Mouse (Mus musculus): ENCODE data around the gene Sqstm1. TPM values are rescaled to one million over a fixed set of nuclear protein-coding genes. Genes with fewer than 3 reads are reported as not detected.

Sqstm1 gene
- polyA plus RNA-seq, 1 experiment from 2014 or later, result 809 TPM

- Histone ChIP-seq H3K4me3 (ENCODE audit: inconsistent target) (peak overlapping the region; percentile 68), H3K36me3 (ENCODE audit: inconsistent target) (no peaks in the 10 kb centered on the region), H3K27ac (peak overlapping the region; percentile 90), H3K79me2 (ENCODE audit: inconsistent target) (peaks cover 83% of the 10 kb centered on the region)
- WGBS (ENCODE audit: missing documents), result under 1% methylated on average over 67 of the region's 70 CpGs
These were observed 14.3 kb upstream of the Sqstm1 start for GRCm38 (mm10) chr11:50224671-50225530.

DNA sequence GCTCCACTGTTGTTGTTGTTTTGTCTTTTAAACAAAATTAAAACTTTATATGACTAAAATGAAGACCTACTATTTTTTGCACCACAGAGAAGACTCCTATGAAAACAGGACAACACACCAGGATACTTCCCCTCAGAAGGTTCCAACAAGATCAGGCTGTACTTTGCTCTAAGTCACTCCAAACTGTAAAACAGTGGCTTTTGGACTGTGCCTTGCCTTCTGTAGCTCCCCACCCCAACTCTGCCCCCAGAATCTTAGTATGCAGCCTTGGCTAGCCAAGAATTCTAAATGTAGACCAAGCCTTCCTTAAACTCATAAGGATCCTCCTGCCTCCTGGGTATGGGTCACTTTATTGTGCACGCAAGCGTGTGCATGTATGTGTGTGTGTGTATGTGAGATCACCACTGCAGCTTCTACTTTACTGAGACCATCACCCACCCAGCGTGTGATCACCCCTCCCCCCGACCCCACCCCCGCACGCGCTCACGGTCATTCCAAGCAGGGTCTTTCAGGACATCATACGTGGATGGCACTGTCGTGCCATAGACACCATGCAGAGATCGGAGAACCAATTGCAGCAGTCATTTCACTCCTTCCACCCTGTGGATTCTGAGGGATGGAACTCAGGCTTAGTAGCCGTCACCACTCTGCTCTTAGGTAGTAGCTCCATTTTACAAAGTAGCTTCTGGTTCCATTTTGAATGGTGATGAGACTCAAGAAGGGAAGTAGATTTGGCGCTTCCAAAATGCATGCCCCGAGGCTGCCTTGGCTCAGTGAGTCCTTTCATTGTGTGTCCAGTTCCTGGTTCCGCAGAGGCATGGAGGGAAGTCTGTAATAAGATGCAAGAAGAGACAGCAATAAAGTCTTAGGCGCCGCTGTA lies 13.4 kb upstream of the Sqstm1 start:
- WGBS (ENCODE audit: missing documents), result 6% methylated on average over 16 of the region's 17 CpGs
- H3K4me3 ChIP-seq (ENCODE audit: inconsistent target), result peak overlapping the region; percentile 68
- no peaks in the 10 kb centered on the region for H3K36me3 ChIP-seq (ENCODE audit: inconsistent target)
- peak overlapping the region; percentile 90 for H3K27ac ChIP-seq
- H3K79me2 ChIP-seq (ENCODE audit: inconsistent target), result peaks cover 83% of the 10 kb centered on the region

- 80% methylated on average over 7 of the region's 7 CpGs for WGBS (ENCODE audit: missing documents)
- Histone ChIP-seq H3K36me3 (ENCODE audit: inconsistent target) (no peaks in the 10 kb centered on the region), H3K79me2 (ENCODE audit: inconsistent target) (peaks cover 83% of the 10 kb centered on the region), H3K4me3 (ENCODE audit: inconsistent target) (peak overlapping the region; percentile 68), H3K27ac (peak overlapping the region; percentile 90)
These were observed 12.1 kb upstream of the Sqstm1 start for GRCm38 (mm10) chr11:50222559-50223276.

DNA sequence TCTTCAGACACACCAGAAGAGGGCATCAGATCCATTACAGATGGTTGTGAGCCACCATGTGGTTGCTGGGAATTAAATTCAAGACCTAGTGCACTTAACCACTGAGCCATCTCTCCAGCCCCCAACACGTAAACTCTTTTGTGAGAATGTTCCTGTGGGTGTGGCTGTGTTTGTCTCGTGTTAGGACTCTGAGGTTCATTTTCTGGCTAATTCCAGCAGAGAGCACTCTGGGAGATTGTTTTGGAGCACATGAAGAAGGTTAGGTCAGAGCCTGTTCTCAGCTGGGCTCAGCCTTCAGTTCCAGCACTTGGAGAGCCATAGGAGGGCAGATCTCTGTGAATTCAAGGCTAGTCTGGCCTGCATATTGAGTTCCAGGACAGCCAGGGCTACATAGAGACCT lies 9.2 kb upstream of the Sqstm1 start:
- no peaks in the 10 kb centered on the region for H3K36me3 ChIP-seq (ENCODE audit: inconsistent target)
- no peak overlapping the region for H3K4me3 ChIP-seq (ENCODE audit: inconsistent target)
- no peak overlapping the region for H3K27ac ChIP-seq
- H3K79me2 ChIP-seq (ENCODE audit: inconsistent target), result peaks cover 64% of the 10 kb centered on the region
- WGBS (ENCODE audit: missing documents), result 75% methylated on average over 2 of the region's 2 CpGs

DNA sequence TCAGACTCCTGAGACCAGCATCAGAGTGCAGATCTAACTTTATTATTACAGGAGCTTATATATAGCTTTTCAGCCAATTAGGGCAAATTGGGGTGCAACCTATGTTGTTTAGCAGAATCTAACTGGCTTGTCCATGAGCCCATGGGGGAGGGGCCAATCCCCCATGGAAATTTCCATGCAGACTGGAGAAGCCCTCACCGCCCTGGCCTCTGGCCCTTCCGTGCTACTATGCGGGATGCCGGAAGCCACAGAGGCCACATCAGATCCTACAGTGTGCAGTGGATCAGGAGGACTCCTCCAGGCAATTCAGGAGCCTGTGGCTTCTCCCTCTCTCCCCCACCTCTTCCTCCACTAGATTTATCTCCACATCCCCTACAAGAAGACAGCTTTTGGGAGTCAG lies 7.2 kb upstream of the Sqstm1 start:
- H3K36me3 ChIP-seq (ENCODE audit: inconsistent target), result no peaks in the 10 kb centered on the region
- H3K27ac ChIP-seq, result no peak overlapping the region
- H3K4me3 ChIP-seq (ENCODE audit: inconsistent target), result no peak overlapping the region
- WGBS (ENCODE audit: missing documents), result 93% methylated on average over 4 of the region's 4 CpGs
- peaks cover 54% of the 10 kb centered on the region for H3K79me2 ChIP-seq (ENCODE audit: inconsistent target)

DNA sequence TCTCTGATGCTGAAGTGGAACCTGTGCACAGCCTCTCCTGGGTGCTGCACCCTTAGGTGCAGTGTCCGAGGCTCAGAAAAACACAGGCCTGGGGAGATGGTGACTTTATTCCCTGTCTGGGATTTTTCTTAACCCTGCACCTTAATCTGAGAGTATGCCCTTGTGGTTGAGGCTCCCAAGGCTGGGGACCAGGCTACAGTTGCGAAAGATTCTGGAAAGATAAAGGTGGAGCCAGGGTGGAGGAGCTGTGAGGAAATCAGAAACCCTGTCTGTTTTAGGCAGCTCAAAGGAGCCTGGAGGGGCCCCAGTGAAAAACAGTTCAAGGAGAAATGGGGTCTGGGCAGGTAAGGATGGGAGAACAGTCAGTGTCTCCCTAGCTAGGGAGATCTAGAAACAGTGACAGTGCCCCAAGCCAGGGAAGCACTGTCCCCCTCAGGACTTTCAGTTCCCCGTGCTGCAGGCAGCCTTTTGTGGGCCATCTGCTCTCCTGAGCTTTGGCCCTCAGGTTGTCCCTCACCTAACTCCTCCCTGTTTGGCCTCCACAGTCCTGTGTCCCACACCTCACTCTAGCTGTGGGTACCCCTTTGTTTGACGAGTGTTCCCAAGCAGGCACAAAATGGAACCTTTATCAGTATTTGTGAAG lies 6.2 kb upstream of the Sqstm1 start:
- Histone ChIP-seq H3K79me2 (ENCODE audit: inconsistent target) (peaks cover 45% of the 10 kb centered on the region), H3K36me3 (ENCODE audit: inconsistent target) (no peaks in the 10 kb centered on the region), H3K4me3 (ENCODE audit: inconsistent target) (no peak overlapping the region), H3K27ac (no peak overlapping the region)
- WGBS (ENCODE audit: missing documents), result 75% methylated on average over 3 of the region's 4 CpGs

DNA sequence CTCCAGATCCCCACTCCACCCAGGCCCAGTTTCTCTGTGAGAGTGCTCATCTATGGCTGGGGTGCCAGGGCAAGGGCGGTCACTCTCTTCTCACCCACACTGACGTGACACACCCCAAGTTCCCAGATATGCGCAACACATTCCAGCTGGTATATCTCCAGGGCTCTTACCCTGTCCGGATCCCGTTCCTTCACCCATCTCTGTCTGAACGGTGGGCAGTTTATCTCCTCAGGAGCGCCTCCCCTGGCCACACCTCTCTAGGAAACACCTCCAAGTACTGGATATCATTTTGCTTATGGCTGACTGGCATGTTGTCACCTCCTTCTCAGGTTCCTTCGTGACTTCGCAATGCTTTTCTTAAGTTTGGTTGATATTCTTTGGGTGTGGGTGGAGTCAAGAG lies 5.0 kb upstream of the Sqstm1 start:
- no peak overlapping the region for H3K4me3 ChIP-seq (ENCODE audit: inconsistent target)

DNA sequence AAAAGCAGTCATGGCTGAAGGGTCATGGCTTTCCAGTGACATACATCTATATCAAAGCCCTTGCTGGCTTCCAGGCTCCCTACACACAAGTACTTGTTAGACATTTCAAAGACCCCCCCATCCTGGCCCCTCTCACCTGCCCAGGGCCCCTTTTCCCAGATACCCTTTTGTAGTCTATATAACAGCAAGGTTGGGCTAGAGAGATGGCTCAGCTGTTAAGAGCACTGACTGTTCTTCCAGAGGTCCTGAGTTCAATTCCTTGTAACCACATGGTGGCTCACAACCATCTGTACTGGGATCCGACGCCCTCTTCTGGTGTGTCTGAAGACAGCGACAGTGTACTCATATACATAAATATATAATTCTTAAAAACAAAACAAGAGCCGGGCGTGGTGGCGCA lies 4.0 kb upstream of the Sqstm1 start:
- H3K4me3 ChIP-seq (ENCODE audit: inconsistent target), result no peak overlapping the region

More for the DNA sequence above, 5.0 kb upstream of the Sqstm1 start:
- 92% methylated on average over 9 of the region's 9 CpGs for WGBS (ENCODE audit: missing documents)
- Histone ChIP-seq H3K27ac (no peak overlapping the region), H3K79me2 (ENCODE audit: inconsistent target) (peaks cover 41% of the 10 kb centered on the region), H3K36me3 (ENCODE audit: inconsistent target) (no peaks in the 10 kb centered on the region)

DNA sequence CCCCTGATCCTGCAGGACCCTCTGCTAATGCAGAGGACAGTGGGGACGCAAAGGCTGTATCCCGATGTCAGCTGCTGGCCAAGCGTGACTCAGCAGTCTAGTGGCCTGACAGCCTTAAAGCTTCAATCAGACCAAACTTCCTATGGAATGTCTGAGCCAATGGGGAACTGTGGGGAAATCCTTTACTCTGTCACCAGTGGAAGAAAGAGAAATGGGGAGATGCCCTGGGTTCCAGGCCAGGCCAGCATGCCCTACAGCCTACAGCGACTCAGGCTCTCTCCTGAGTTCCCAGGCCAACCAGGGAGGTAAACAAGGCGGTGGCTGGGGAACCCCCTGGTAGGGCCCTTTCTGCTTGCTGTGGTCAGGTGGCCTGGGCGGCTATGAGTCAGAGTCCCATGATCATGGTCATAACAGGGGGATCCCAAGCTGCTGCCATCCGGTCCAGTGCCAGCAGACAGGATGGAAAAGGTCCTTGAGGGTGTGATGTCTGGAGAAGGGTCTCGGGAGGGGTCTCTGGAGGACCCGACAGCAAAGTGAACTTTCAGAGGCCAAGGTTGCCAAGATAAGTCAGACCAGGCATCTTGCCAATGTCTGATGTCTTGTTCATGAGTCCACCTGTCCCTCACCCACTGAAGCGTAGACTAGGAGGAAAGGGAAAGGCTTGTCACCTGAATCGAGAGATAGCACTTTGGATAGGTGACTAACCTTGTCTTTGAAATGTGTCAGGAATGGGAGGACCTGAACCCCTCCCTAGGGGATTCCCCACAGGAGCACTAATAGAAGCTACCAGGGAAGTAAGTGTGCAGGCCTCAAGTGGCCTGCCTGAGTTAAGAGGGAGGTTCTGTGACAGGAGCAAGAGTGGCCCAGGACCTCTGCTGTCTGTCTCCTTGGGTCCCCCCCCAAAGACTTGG lies 2.5 kb upstream of the Sqstm1 start:
- H3K4me3 ChIP-seq (ENCODE audit: inconsistent target), result no peak overlapping the region
- WGBS (ENCODE audit: missing documents), result 31% methylated on average over 11 of the region's 11 CpGs
- H3K36me3 ChIP-seq (ENCODE audit: inconsistent target), result peaks cover 2% of the 10 kb centered on the region; the same call in 1 of the 2 replicates
- peak overlapping the region; percentile 99 for H3K27ac ChIP-seq
- H3K79me2 ChIP-seq (ENCODE audit: inconsistent target), result peaks cover 42% of the 10 kb centered on the region

More for the DNA sequence above, 4.0 kb upstream of the Sqstm1 start:
- H3K27ac ChIP-seq, result peak overlapping the region; percentile 99
- no peaks in the 10 kb centered on the region for H3K36me3 ChIP-seq (ENCODE audit: inconsistent target)
- WGBS (ENCODE audit: missing documents), result 100% methylated on average over 6 of the region's 6 CpGs
- peaks cover 42% of the 10 kb centered on the region for H3K79me2 ChIP-seq (ENCODE audit: inconsistent target)

DNA sequence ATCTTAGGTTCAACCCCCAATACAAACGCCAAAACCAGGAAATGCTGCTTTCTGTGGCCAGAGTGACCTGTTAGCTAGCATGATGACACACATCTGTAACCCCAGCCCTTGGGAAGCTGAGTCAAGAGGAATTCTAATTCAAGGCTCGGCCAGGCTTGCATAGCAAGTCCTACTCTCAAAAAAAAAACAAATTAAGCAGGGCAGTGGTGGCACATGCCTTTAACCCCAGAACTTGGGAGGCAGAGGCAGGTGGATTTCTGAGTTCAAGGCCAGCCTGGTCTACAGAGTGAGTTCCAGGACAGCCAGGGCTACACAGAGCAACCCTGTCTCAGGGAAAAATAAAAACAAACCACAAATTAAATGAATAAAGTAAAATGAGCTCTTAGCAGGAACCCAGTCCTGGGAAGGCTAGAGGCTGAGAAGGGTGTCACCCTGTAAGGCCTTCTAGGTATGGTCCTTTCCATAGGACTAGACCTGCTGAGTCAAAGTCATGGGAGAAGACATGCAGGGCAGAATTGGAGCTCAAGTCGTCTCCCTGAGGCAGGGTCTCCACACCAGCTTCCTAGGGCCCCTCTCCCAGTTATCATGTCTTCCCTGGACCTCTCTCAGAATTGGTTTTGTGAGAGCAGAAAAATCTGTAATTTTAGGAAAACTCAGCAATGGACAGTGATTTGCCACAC lies 1.6 kb upstream of the Sqstm1 start:
- peaks cover 11% of the 10 kb centered on the region for H3K36me3 ChIP-seq (ENCODE audit: inconsistent target)
- H3K27ac ChIP-seq, result peak overlapping the region; percentile 99
- no peak overlapping the region for H3K4me3 ChIP-seq (ENCODE audit: inconsistent target)
- H3K79me2 ChIP-seq (ENCODE audit: inconsistent target), result peaks cover 43% of the 10 kb centered on the region
- WGBS (ENCODE audit: missing documents), result 34% methylated on average over 3 of the region's 3 CpGs

DNA sequence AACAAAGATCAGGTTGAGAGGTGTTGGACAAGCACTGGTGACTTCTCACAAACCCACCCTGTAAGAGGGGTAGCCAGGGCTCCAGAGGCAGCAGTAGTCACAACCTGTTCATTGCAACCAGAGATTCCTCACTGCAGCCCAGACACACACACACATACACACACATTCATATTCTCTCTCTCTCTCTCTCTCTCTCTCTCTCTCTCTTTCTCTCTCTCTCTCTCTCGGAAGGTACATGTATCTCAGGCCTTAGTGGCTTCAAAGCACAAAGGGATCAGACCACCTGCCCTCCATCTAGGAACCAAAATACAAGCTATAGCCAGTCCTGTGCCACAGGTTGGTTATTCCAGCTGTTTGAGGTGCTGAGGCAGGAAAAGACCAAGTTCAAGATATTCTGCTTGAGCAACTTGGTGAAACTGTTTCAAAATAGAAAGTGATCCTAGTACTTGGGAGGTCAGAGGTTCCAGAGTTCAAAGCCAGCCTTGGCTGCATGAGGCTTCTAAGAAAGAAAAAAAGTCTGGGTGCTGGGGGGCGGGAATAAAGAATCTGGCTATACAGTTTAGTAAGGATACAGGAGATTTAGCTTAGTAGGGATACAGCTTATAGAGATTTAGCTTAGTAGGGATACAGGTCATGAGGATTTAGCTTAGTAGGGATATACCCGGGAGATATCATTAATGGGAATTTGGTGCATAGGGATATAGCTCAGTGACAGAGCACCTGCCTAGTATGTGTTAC lies 864 bp upstream of the Sqstm1 start:
- H3K27ac ChIP-seq, result peak overlapping the region; percentile 99

GRCm38 (mm10) chr11:50210101-50210504 lies 524 bp downstream of the Sqstm1 start:
- Histone ChIP-seq H3K36me3 (ENCODE audit: inconsistent target) (peaks cover 32% of the 10 kb centered on the region), H3K27ac (peak overlapping the region; percentile 99), H3K79me2 (ENCODE audit: inconsistent target) (peaks cover 64% of the 10 kb centered on the region), H3K4me3 (ENCODE audit: inconsistent target) (peak overlapping the region; percentile 82)
- WGBS (ENCODE audit: missing documents), result 1% methylated on average over 23 of the region's 24 CpGs

More for the DNA sequence above, 864 bp upstream of the Sqstm1 start:
- peaks cover 18% of the 10 kb centered on the region for H3K36me3 ChIP-seq (ENCODE audit: inconsistent target)
- peak overlapping the region; percentile 82; the same call in 1 of the 2 replicates for H3K4me3 ChIP-seq (ENCODE audit: inconsistent target)
- peaks cover 50% of the 10 kb centered on the region for H3K79me2 ChIP-seq (ENCODE audit: inconsistent target)
- 86% methylated on average over 3 of the region's 3 CpGs for WGBS (ENCODE audit: missing documents)

Measured in macrophage (primary cell).